Mouse (Mus musculus): ENCODE measurements around the gene Fbxw10. TPM values are rescaled to one million over a fixed set of nuclear protein-coding genes. Genes with fewer than 3 reads are reported as not detected.
A peak's percentile ranks its signal among the peaks of the same experiment; 100 is the strongest.

Fbxw10 gene
- polyA plus RNA-seq, 1 experiment from 2014 or later: 0.20 TPM

- Histone ChIP-seq H3K9ac (no peak overlapping the region), H3K36me3 (peaks cover 15% of the 10 kb centered on the region; the same call in 1 of the 2 replicates), H3K9me3 (no peaks in the 10 kb centered on the region), H3K4me2 (peak overlapping the region; percentile 61), H3K4me3 (peak overlapping the region; percentile 87), H3K27ac (peak overlapping the region; percentile 92), H3K27me3 (no peaks in the 10 kb centered on the region), H3K4me1 (peaks cover 9% of the 10 kb centered on the region; the same call in 1 of the 2 replicates)
- 25% methylated on average over 9 of the region's 9 CpGs for WGBS
- ATAC-seq (ENCODE audit: insufficient number of reproducible peaks, low FRiP score, low TSS enrichment, low read depth): no peak
Observed at GRCm38 (mm10) chr11:62878728-62879127, 31.9 kb downstream of the Fbxw10 start.

GRCm38 (mm10) chr11:62879220-62880048 is 32.6 kb downstream of the Fbxw10 start, which contains the start of gene Tvp23b:
Gene Tvp23b, plus strand, starts transcription at chr11:62879455.
- Histone ChIP-seq H3K4me2 (peak within 1 kb of the TSS; percentile 61), H3K27me3 (no peaks in the 10 kb centered on the region), H3K9ac (peak within 1 kb of the TSS; percentile 92), H3K4me3 (peak within 1 kb of the TSS; percentile 87), H3K27ac (peak within 1 kb of the TSS; percentile 92), H3K4me1 (peaks cover 9% of the 10 kb centered on the region; the same call in 1 of the 2 replicates), H3K36me3 (peaks cover 22% of the 10 kb centered on the region), H3K9me3 (no peaks in the 10 kb centered on the region)
- peak; percentile 97 for ATAC-seq (ENCODE audit: insufficient number of reproducible peaks, low FRiP score, low TSS enrichment, low read depth)
- 2% methylated on average over 55 of the region's 55 CpGs for WGBS

- peaks cover 53% of the 10 kb centered on the region for H3K36me3 ChIP-seq
- WGBS: 90% methylated on average over 8 of the region's 8 CpGs
- H3K4me2 ChIP-seq: no peak overlapping the region
- H3K4me3 ChIP-seq: no peak overlapping the region
- no peak for ATAC-seq (ENCODE audit: insufficient number of reproducible peaks, low FRiP score, low TSS enrichment, low read depth)
- peaks cover 9% of the 10 kb centered on the region; the same call in 1 of the 2 replicates for H3K4me1 ChIP-seq
- H3K27me3 ChIP-seq: no peaks in the 10 kb centered on the region
- no peak overlapping the region for H3K9ac ChIP-seq
- H3K9me3 ChIP-seq: no peaks in the 10 kb centered on the region
- no peak overlapping the region for H3K27ac ChIP-seq
Observed at GRCm38 (mm10) chr11:62883407-62883806, 36.5 kb downstream of the Fbxw10 start.

GRCm38 (mm10) chr11:62885323-62885722 is 38.5 kb downstream of the Fbxw10 start:
- no peaks in the 10 kb centered on the region for H3K27me3 ChIP-seq
- H3K4me1 ChIP-seq: peaks cover 4% of the 10 kb centered on the region; the same call in 1 of the 2 replicates
- H3K9me3 ChIP-seq: no peaks in the 10 kb centered on the region
- ATAC-seq (ENCODE audit: insufficient number of reproducible peaks, low FRiP score, low TSS enrichment, low read depth): no peak
- WGBS: 83% methylated on average over 5 of the region's 5 CpGs
- no peak overlapping the region for H3K9ac ChIP-seq
- H3K27ac ChIP-seq: no peak overlapping the region
- H3K4me3 ChIP-seq: no peak overlapping the region
- peaks cover 70% of the 10 kb centered on the region for H3K36me3 ChIP-seq
- no peak overlapping the region for H3K4me2 ChIP-seq

GRCm38 (mm10) chr11:62890796-62891195 is 43.9 kb downstream of the Fbxw10 start:
- Histone ChIP-seq H3K4me1 (0 out of 2 replicates have a peak, but pooled peaks cover 3% of the 10 kb centered on the region), H3K27ac (no peak overlapping the region), H3K9me3 (no peaks in the 10 kb centered on the region), H3K4me3 (no peak overlapping the region), H3K27me3 (no peaks in the 10 kb centered on the region), H3K9ac (no peak overlapping the region), H3K4me2 (no peak overlapping the region), H3K36me3 (peaks cover 74% of the 10 kb centered on the region)
- ATAC-seq (ENCODE audit: insufficient number of reproducible peaks, low FRiP score, low TSS enrichment, low read depth): no peak
- 79% methylated on average over 4 of the region's 4 CpGs for WGBS

GRCm38 (mm10) chr11:62891763-62892162 is 44.9 kb downstream of the Fbxw10 start:
- peaks cover 76% of the 10 kb centered on the region for H3K36me3 ChIP-seq
- no peak for ATAC-seq (ENCODE audit: insufficient number of reproducible peaks, low FRiP score, low TSS enrichment, low read depth)
- 0 out of 2 replicates have a peak, but pooled peaks cover 3% of the 10 kb centered on the region for H3K4me1 ChIP-seq
- no peaks in the 10 kb centered on the region for H3K9me3 ChIP-seq
- H3K27me3 ChIP-seq: no peaks in the 10 kb centered on the region
- no peak overlapping the region for H3K9ac ChIP-seq
- no peak overlapping the region for H3K27ac ChIP-seq
- H3K4me3 ChIP-seq: no peak overlapping the region
- 91% methylated on average over 11 of the region's 11 CpGs for WGBS
- H3K4me2 ChIP-seq: no peak overlapping the region

- WGBS: 31% methylated on average over 12 of the region's 12 CpGs
- H3K27me3 ChIP-seq: no peaks in the 10 kb centered on the region
- no peak for ATAC-seq (ENCODE audit: insufficient number of reproducible peaks, low FRiP score, low TSS enrichment, low read depth)
- H3K4me1 ChIP-seq: no peaks in the 10 kb centered on the region
- H3K4me3 ChIP-seq: no peak overlapping the region
- H3K4me2 ChIP-seq: no peak overlapping the region
- H3K9me3 ChIP-seq: no peaks in the 10 kb centered on the region
- H3K9ac ChIP-seq: no peak overlapping the region
- H3K27ac ChIP-seq: no peak overlapping the region
- peaks cover under 1% of the 10 kb centered on the region for H3K36me3 ChIP-seq
Observed at GRCm38 (mm10) chr11:62901699-62902323, 54.9 kb downstream of the Fbxw10 start.

GRCm38 (mm10) chr11:62903871-62904495 is 57.1 kb downstream of the Fbxw10 start:
- Histone ChIP-seq H3K27ac (no peak overlapping the region), H3K36me3 (no peaks in the 10 kb centered on the region), H3K4me3 (no peak overlapping the region), H3K4me1 (no peaks in the 10 kb centered on the region), H3K27me3 (no peaks in the 10 kb centered on the region), H3K9ac (no peak overlapping the region), H3K9me3 (no peaks in the 10 kb centered on the region), H3K4me2 (no peak overlapping the region)
- 57% methylated on average over 6 of the region's 6 CpGs for WGBS
- ATAC-seq (ENCODE audit: insufficient number of reproducible peaks, low FRiP score, low TSS enrichment, low read depth): no peak

- Histone ChIP-seq H3K4me3 (no peak overlapping the region), H3K27ac (no peak overlapping the region), H3K9me3 (no peaks in the 10 kb centered on the region), H3K9ac (no peak overlapping the region), H3K27me3 (no peaks in the 10 kb centered on the region), H3K36me3 (no peaks in the 10 kb centered on the region), H3K4me1 (peaks cover 7% of the 10 kb centered on the region), H3K4me2 (no peak overlapping the region)
- no peak for ATAC-seq (ENCODE audit: insufficient number of reproducible peaks, low FRiP score, low TSS enrichment, low read depth)
- 70% methylated on average over 3 of the region's 3 CpGs for whole genome bisulfite sequencing
Observed at GRCm38 (mm10) chr11:62909720-62910306, 62.9 kb downstream of the Fbxw10 start.

GRCm38 (mm10) chr11:62911362-62911761 is 64.5 kb downstream of the Fbxw10 start:
- no peak for ATAC-seq (ENCODE audit: insufficient number of reproducible peaks, low FRiP score, low TSS enrichment, low read depth)
- Histone ChIP-seq H3K27ac (peak overlapping the region; percentile 67), H3K36me3 (no peaks in the 10 kb centered on the region), H3K9ac (no peak overlapping the region), H3K4me2 (no peak overlapping the region), H3K4me3 (no peak overlapping the region), H3K4me1 (peaks cover 7% of the 10 kb centered on the region), H3K9me3 (no peaks in the 10 kb centered on the region), H3K27me3 (no peaks in the 10 kb centered on the region)
- WGBS: 44% methylated on average over 8 of the region's 8 CpGs

- no peak overlapping the region for H3K27ac ChIP-seq
- no peaks in the 10 kb centered on the region for H3K36me3 ChIP-seq
- no peak overlapping the region for H3K9ac ChIP-seq
- H3K9me3 ChIP-seq: no peaks in the 10 kb centered on the region
- H3K27me3 ChIP-seq: no peaks in the 10 kb centered on the region
- peaks cover 7% of the 10 kb centered on the region for H3K4me1 ChIP-seq
- no peak overlapping the region for H3K4me3 ChIP-seq
- no peak for ATAC-seq (ENCODE audit: insufficient number of reproducible peaks, low FRiP score, low TSS enrichment, low read depth)
- H3K4me2 ChIP-seq: no peak overlapping the region
- 88% methylated on average over 2 of the region's 2 CpGs for WGBS
Observed at GRCm38 (mm10) chr11:62913141-62913540, 66.3 kb downstream of the Fbxw10 start.
